Mouse (Mus musculus): ENCODE measurements around the gene Ttc27. TPM values are rescaled to one million over a fixed set of nuclear protein-coding genes. Genes with fewer than 3 reads are reported as not detected.
"Not testable (repeated sequence)": the region's sequence is repeated elsewhere in the genome, so short reads cannot be mapped to it uniquely, and the experiment has no call there.

Gene Ttc27
- 10 to 100 TPM; 22.7 to 31.1 TPM for polyA plus RNA-seq (2017; shearing (Covaris generic))

GRCm38 (mm10) chr17:74717618-74718151 is at the start of gene Ttc27:
TSS of gene Ttc27 (plus strand) at chr17:74717732.
- peak; percentile 95 for ATAC-seq

- ATAC-seq: no peak
Observed at GRCm38 (mm10) chr17:74668010-74668409, 49.5 kb upstream of the Ttc27 start.

GRCm38 (mm10) chr17:74670031-74670430 is 47.5 kb upstream of the Ttc27 start:
- no peak for ATAC-seq

GRCm38 (mm10) chr17:74672446-74672845 is 45.1 kb upstream of the Ttc27 start:
- ATAC-seq: no peak

- ATAC-seq: peak; percentile 72
Observed at GRCm38 (mm10) chr17:74673251-74673650, 44.3 kb upstream of the Ttc27 start.

GRCm38 (mm10) chr17:74678061-74678460 is 39.5 kb upstream of the Ttc27 start:
- no peak for ATAC-seq

- ATAC-seq: no peak
Observed at GRCm38 (mm10) chr17:74684927-74685326, 32.6 kb upstream of the Ttc27 start.

GRCm38 (mm10) chr17:74688555-74688954 is 29.0 kb upstream of the Ttc27 start:
- ATAC-seq: no peak

- ATAC-seq: no peak
Observed at GRCm38 (mm10) chr17:74689406-74689805, 28.1 kb upstream of the Ttc27 start.

- ATAC-seq: not testable (repeated sequence)
Observed at GRCm38 (mm10) chr17:74701661-74702060, 15.9 kb upstream of the Ttc27 start.

GRCm38 (mm10) chr17:74705480-74705879 is 12.1 kb upstream of the Ttc27 start:
- no peak for ATAC-seq

- ATAC-seq: no peak
Observed at GRCm38 (mm10) chr17:74706593-74706992, 10.9 kb upstream of the Ttc27 start.

GRCm38 (mm10) chr17:74707637-74708152 is 9.8 kb upstream of the Ttc27 start:
- no peak for ATAC-seq

GRCm38 (mm10) chr17:74710731-74711130 is 6.8 kb upstream of the Ttc27 start:
- no peak for ATAC-seq

GRCm38 (mm10) chr17:74711627-74712026 is 5.9 kb upstream of the Ttc27 start:
- ATAC-seq: no peak

- no peak for ATAC-seq
Observed at GRCm38 (mm10) chr17:74715128-74715527, 2.4 kb upstream of the Ttc27 start.

GRCm38 (mm10) chr17:74715724-74716123 is 1.8 kb upstream of the Ttc27 start:
- no peak for ATAC-seq

GRCm38 (mm10) chr17:74716643-74717042 is 889 bp upstream of the Ttc27 start:
- ATAC-seq: no peak

- no peak for ATAC-seq
Observed at GRCm38 (mm10) chr17:74717091-74717617, 378 bp upstream of the Ttc27 start.

GRCm38 (mm10) chr17:74732872-74733271 is 15.3 kb downstream of the Ttc27 start:
- ATAC-seq: no peak

- no peak for ATAC-seq
Observed at GRCm38 (mm10) chr17:74735392-74735791, 17.9 kb downstream of the Ttc27 start.

- no peak for ATAC-seq
Observed at GRCm38 (mm10) chr17:74749659-74750058, 32.1 kb downstream of the Ttc27 start.

GRCm38 (mm10) chr17:74751026-74751425 is 33.5 kb downstream of the Ttc27 start:
- no peak for ATAC-seq

GRCm38 (mm10) chr17:74752906-74753627 is 35.5 kb downstream of the Ttc27 start:
- ATAC-seq: peak; percentile 21
